Mouse (Mus musculus) lung, postnatal 10 days (tissue): ENCODE results near the gene Gpatch3.
A peak's percentile ranks its signal among the peaks of the same experiment; 100 is the strongest.

Source experiments
- DNase-seq: peaks from one replicate; pipeline ENCODE4 v3.0.0; 2021

Gpatch3 gene

DNA sequence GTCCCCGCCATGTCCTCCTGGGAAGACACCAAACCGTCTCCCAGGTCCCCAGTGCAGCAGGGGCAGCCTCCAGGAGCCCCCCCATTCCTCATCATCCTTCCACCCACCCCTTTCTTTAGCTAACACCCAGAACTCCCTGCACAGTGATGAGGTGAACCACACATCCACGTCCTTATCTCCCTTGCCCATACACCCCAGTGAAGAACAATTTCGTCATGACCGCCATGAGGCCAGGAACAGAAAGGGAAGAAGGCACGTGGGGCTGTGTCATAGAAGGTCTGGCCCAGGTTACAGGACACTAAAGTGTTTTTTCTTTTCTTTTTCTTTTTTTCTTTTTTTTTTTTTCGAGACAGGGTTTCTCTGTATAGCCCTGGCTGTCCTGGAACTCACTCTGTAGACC lies 50.3 kb downstream of the Gpatch3 start:
- no peak for DNase-seq

- peak; percentile 89 for DNase-seq
Observed at GRCm38 (mm10) chr4:133625621-133626071, 51.1 kb downstream of the Gpatch3 start.

- DNase-seq = no peak
Observed at GRCm38 (mm10) chr4:133626221-133626620, 51.7 kb downstream of the Gpatch3 start.

DNA sequence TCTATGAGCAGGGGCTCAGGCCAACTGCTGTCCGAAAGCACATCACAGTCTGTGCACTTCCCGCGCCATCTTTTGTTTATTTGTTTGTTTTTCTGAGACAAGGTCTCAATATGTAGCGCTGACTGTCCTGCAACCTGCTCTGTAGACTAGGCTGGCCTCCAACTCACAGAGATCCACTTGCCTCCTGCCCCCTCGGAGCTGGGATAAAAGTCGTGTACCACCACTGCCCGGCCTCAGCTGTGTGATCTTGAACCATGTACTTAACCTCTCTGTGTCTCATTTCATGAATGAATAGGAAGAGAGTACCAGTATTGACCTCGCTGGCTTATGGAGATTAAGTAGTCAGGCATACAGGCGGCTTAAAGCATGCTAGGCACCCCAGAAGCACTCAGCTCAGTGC lies 52.1 kb downstream of the Gpatch3 start:
- DNase-seq = no peak

DNA sequence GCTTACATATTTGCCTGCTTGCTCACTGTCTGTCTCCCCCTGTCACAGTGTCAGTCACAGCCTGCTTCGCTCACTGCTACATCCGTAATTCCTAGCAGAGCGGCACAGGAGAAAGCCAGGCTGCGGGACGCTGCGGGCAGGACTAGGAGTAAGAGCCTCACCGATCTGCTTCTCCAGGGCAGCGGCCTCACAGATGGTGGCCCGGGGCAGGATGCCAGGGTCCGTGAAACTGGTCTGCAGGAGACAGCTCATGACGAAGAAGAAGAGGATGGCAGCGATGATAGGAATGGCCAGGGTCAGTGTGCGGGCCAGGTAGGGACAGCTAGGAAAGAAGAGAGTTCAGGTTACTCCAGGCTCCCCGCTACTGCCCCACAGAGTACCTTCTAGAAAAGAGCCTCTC lies 52.5 kb downstream of the Gpatch3 start:
- no peak for DNase-seq

- no peak for DNase-seq
Observed at GRCm38 (mm10) chr4:133628517-133628916, 54.0 kb downstream of the Gpatch3 start.

- DNase-seq = no peak
Observed at GRCm38 (mm10) chr4:133629191-133629590, 54.6 kb downstream of the Gpatch3 start.

- no peak for DNase-seq
Observed at GRCm38 (mm10) chr4:133630326-133630920, 55.9 kb downstream of the Gpatch3 start.

DNA sequence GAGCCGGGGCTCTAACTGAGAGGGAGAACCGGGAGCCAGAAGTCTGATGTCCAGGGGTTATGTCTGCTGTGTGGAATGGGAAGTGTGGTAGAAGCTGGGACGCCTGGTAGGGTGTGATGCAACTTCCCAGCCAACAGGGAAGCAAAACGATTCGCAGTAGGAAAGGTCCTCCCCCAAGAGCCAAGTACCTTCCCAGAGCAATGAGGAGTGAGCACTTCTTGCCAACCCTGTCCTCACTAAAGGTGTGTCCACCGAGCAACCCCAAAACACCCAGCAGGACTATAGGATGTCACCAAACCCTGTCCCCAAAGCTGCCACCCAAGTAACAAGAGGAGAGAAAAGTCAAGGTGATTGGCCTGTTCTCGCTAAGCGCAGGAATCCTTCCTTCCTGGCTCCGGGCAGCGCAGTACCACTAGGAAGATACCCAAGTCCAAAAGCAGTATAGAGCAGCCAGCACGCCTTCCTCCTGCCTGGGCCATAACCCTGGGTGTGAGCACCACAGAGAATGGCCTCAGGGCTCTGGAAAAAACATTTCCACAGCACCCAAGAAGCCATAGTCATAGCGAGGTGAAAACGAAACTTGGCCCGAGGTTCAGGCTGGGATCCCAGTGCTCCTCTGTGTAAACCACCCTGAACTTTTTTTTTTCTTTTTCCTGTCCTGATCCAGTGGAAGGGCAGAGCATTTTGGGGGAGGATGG lies 56.7 kb downstream of the Gpatch3 start:
- peak; percentile 54 for DNase-seq

DNA sequence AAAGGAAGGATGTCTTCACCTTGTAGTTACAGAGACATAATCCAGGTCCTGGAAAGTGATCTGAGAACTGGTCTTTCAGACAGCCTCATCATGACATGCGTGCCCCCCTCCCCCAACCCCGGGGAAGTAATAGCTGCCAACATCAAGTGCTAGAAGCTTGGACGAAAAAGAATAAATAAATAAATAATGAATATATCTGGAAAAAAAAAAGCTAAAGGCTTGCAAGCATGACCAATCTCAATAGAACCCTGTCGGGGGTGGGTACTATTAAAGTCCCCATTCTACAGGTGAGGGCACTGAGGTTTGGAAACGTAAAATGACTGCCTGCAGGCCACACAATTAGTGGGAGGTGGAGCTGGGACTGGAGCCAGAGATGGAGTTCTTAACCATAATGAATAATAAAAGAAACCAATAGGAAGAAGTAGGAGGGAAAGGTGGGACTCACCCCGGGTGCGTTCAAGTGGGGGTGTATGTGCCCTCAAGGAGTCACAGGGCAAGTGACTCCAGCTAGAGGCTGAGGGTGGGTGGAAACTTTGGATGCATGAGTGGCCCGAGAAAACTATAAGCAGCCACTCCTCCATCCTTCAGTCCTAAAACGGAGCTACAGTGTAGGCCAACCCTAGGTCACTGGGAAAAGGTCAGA lies 57.3 kb downstream of the Gpatch3 start:
- peak; percentile 55 for DNase-seq

DNA sequence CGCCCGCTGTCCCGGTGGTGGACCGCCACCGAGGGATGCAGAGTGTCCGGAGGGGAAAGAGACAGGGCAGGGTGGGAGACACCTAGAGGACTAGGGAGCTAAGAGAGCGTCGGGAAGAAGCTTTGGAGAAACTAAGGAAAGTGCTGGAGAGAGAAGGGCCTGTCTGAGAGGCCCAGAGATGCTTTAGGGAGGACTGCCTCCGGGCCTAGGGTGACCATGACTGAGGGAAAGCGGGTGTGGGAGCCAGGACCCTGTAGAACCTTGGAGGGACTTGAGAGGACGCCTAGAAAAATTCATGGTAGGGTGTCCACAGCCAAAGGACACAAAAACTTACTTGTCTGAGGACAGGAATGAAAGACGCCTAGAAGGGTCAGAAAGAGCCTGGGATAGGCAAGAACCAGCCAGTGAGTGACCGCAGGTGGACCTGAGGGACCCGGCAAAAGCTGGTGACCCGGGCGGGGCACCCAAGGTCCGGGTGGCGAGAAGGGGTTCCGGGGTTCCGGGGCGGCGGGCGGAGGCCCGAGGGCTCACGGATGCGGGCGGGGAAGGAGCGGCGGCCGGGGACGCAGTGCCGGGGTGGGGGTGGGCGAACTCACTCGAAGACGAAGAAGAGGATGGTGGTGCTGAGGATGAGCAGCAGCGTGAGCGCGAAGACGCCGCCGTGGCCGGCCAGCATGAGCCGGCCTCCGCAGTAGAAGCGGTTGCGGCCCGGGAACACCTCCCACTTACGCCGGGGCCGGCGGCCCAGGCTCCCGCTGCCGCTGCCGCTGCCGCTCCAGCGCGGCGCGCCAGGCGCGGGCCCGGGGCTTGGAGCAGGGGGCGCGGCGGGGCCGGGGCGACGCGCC lies 58.2 kb downstream of the Gpatch3 start:
- peak; percentile 47 for DNase-seq

- DNase-seq = peak; percentile 94
Observed at GRCm38 (mm10) chr4:133633332-133634042, 58.9 kb downstream of the Gpatch3 start.
